Mouse (Mus musculus): Measurements from ENCODE around the gene Bpifb2. TPM values are rescaled to one million over a fixed set of nuclear protein-coding genes. Genes with fewer than 3 reads are reported as not detected.

Bpifb2 gene
- total RNA-seq (2015; ENCODE audit: low replicate concordance), result not detected in 2 replicates
- total RNA-seq (2017; ENCODE audit: low replicate concordance), result not detected in 2 replicates

GRCm38 (mm10) chr2:153874745-153875144, at the start of gene Bpifb2:
Bpifb2 (plus strand) TSS chr2:153875045.
- ATAC-seq (replicated peaks; ENCODE audit: low FRiP score, poor library complexity, severe bottlenecking), result no peak

- ATAC-seq (replicated peaks; ENCODE audit: low FRiP score, poor library complexity, severe bottlenecking), result peak; percentile 74; the same call in 1 of the 2 replicates
These were observed 48.9 kb upstream of the Bpifb2 start for GRCm38 (mm10) chr2:153825900-153826299.

GRCm38 (mm10) chr2:153827171-153827830, 47.5 kb upstream of the Bpifb2 start:
- ATAC-seq (replicated peaks; ENCODE audit: low FRiP score, poor library complexity, severe bottlenecking), result no peak

- ATAC-seq (replicated peaks; ENCODE audit: low FRiP score, poor library complexity, severe bottlenecking), result no peak
These were observed 46.1 kb upstream of the Bpifb2 start for GRCm38 (mm10) chr2:153828704-153829103.

GRCm38 (mm10) chr2:153833291-153833690, 41.6 kb upstream of the Bpifb2 start:
- ATAC-seq (replicated peaks; ENCODE audit: low FRiP score, poor library complexity, severe bottlenecking), result no peak

- ATAC-seq (replicated peaks; ENCODE audit: low FRiP score, poor library complexity, severe bottlenecking), result no peak
These were observed 32.0 kb upstream of the Bpifb2 start for GRCm38 (mm10) chr2:153842854-153843253.

GRCm38 (mm10) chr2:153848389-153848788, 26.5 kb upstream of the Bpifb2 start:
- ATAC-seq (replicated peaks; ENCODE audit: low FRiP score, poor library complexity, severe bottlenecking), result no peak

- ATAC-seq (replicated peaks; ENCODE audit: low FRiP score, poor library complexity, severe bottlenecking), result no peak
These were observed 24.4 kb upstream of the Bpifb2 start for GRCm38 (mm10) chr2:153850351-153851029.

- ATAC-seq (replicated peaks; ENCODE audit: low FRiP score, poor library complexity, severe bottlenecking), result no peak
These were observed 23.9 kb upstream of the Bpifb2 start for GRCm38 (mm10) chr2:153851030-153851360.

- ATAC-seq (replicated peaks; ENCODE audit: low FRiP score, poor library complexity, severe bottlenecking), result no peak
These were observed 21.3 kb upstream of the Bpifb2 start for GRCm38 (mm10) chr2:153853544-153853943.

- no peak for ATAC-seq (replicated peaks; ENCODE audit: low FRiP score, poor library complexity, severe bottlenecking)
These were observed 15.3 kb upstream of the Bpifb2 start for GRCm38 (mm10) chr2:153859581-153859980.

- ATAC-seq (replicated peaks; ENCODE audit: low FRiP score, poor library complexity, severe bottlenecking), result no peak
These were observed 14.5 kb upstream of the Bpifb2 start for GRCm38 (mm10) chr2:153860315-153860714.

GRCm38 (mm10) chr2:153860715-153861114, 14.1 kb upstream of the Bpifb2 start:
- no peak for ATAC-seq (replicated peaks; ENCODE audit: low FRiP score, poor library complexity, severe bottlenecking)

GRCm38 (mm10) chr2:153861960-153862359, 12.9 kb upstream of the Bpifb2 start:
- no peak for ATAC-seq (replicated peaks; ENCODE audit: low FRiP score, poor library complexity, severe bottlenecking)

GRCm38 (mm10) chr2:153870984-153871383, 3.9 kb upstream of the Bpifb2 start, which contains the start of gene Sun5:
Sun5 (minus strand) TSS chr2:153871084.
- no peak for ATAC-seq (replicated peaks; ENCODE audit: low FRiP score, poor library complexity, severe bottlenecking)

GRCm38 (mm10) chr2:153899111-153899510, 24.3 kb downstream of the Bpifb2 start:
- no peak for ATAC-seq (replicated peaks; ENCODE audit: low FRiP score, poor library complexity, severe bottlenecking)

- ATAC-seq (replicated peaks; ENCODE audit: low FRiP score, poor library complexity, severe bottlenecking), result no peak
These were observed 25.2 kb downstream of the Bpifb2 start, which contains the start of gene Bpifb6 for GRCm38 (mm10) chr2:153900088-153900487. Bpifb6 (plus strand) TSS chr2:153900388.

- ATAC-seq (replicated peaks; ENCODE audit: low FRiP score, poor library complexity, severe bottlenecking), result no peak
These were observed 27.9 kb downstream of the Bpifb2 start for GRCm38 (mm10) chr2:153902726-153903125.

- ATAC-seq (replicated peaks; ENCODE audit: low FRiP score, poor library complexity, severe bottlenecking), result no peak
These were observed 31.8 kb downstream of the Bpifb2 start for GRCm38 (mm10) chr2:153906626-153907025.

GRCm38 (mm10) chr2:153914151-153914550, 39.3 kb downstream of the Bpifb2 start:
- ATAC-seq (replicated peaks; ENCODE audit: low FRiP score, poor library complexity, severe bottlenecking), result no peak

- ATAC-seq (replicated peaks; ENCODE audit: low FRiP score, poor library complexity, severe bottlenecking), result no peak
These were observed 43.1 kb downstream of the Bpifb2 start, which contains the start of gene Bpifb3 for GRCm38 (mm10) chr2:153917930-153918329. Bpifb3 (plus strand) TSS chr2:153918230.

Data from erythroblast, adult 5-6 weeks (primary cell).